ENCODE assay signal across 22 mouse cellular contexts in genomic region chr6:43533323-43533722, GRCm38 (mm10).
"Had no signal": no experiment of that assay in that cellular context is flagged by ENCODE, and none has a peak within 500 bp of the region (broad histone marks: within the 10 kb centered on the region; RNA-seq: fewer than 3 reads in every experiment).

No protein-coding gene starts in this region.

- H3K27ac ChIP-seq: intestine, embryonic 15.5 days; limb, embryonic 10.5 days; limb, embryonic 13.5 days; liver, embryonic 12.5 days; liver, embryonic 15.5 days; lung, embryonic 15.5 days; midbrain, embryonic 10.5 days; midbrain, embryonic 13.5 days; neural tube, embryonic 13.5 days had no signal

- H3K4me3 ChIP-seq: intestine, embryonic 15.5 days; limb, embryonic 10.5 days; limb, embryonic 13.5 days; liver, embryonic 12.5 days; liver, embryonic 15.5 days; lung, embryonic 15.5 days; megakaryocyte, embryonic 14.5 days; midbrain, embryonic 10.5 days; midbrain, embryonic 13.5 days; myocyte; neural tube, embryonic 13.5 days had no signal

- ATAC-seq: intestine, embryonic 15.5 days; liver, embryonic 12.5 days; midbrain, embryonic 13.5 days; midbrain, embryonic 16.5 days had no signal

- DNase-seq: kidney, adult 18-20 months; kidney, adult 9 months; kidney, postnatal 25 days; liver; lung, adult 18-20 months; lung, postnatal 10 days; lung, postnatal 36 days; retina, postnatal 1 day; thymus, adult 18-20 months; thymus, postnatal 36 days had no signal
